Mouse (Mus musculus) hindbrain, embryonic 16.5 days (tissue): ENCODE results near the gene Dcaf6. TPM values are rescaled to one million over a fixed set of nuclear protein-coding genes. Genes with fewer than 3 reads are reported as not detected.
A peak's percentile ranks its signal among the peaks of the same experiment; 100 is the strongest.

Source experiments
- ATAC-seq: fragments of 200-750 bp; cut with Nextera tagmentation; 2 replicates; pipeline ENCODE4 v1.8.0; 2017; ENCODE audit warnings: moderate TSS enrichment, moderate library complexity
- H3K27ac ChIP-seq: fragments of 300-500 bp; sonication (generic); 2 replicates; pipeline ENCODE4 v1.5.1; 2014; ENCODE audit warnings: low read depth, mild to moderate bottlenecking, control low read depth, low read length, moderate library complexity
- H3K27me3 ChIP-seq: fragments of 300-500 bp; sonication (generic); replicated peaks from 2 replicates; pipeline ENCODE4 v1.6.1; 2014; ENCODE audit warnings: low read length; ENCODE audit not compliant: control insufficient read depth, insufficient read depth
- H3K36me3 ChIP-seq: fragments of 300-500 bp; sonication (generic); 2 replicates; pipeline ENCODE4 v1.6.1; 2014; ENCODE audit warnings: mild to moderate bottlenecking, low read length, moderate library complexity, mixed read lengths; ENCODE audit not compliant: control insufficient read depth, insufficient read depth
- H3K4me1 ChIP-seq: fragments of 300-500 bp; sonication (generic); 2 replicates; pipeline ENCODE4 v1.6.1; 2014; ENCODE audit warnings: low read depth, low read length; ENCODE audit not compliant: control insufficient read depth, insufficient read depth
- H3K4me2 ChIP-seq: fragments of 300-500 bp; sonication (generic); 2 replicates; pipeline ENCODE4 v1.6.1; 2014; ENCODE audit warnings: mild to moderate bottlenecking, low read length, control low read depth, moderate library complexity
- H3K4me3 ChIP-seq: fragments of 300-500 bp; sonication (generic); 2 replicates; pipeline ENCODE4 v1.5.1; 2014; ENCODE audit warnings: mild to moderate bottlenecking, low read length, control low read depth, moderate library complexity
- H3K9ac ChIP-seq: fragments of 300-500 bp; sonication (generic); 2 replicates; pipeline ENCODE4 v1.6.1; 2014; ENCODE audit warnings: low read depth, mild to moderate bottlenecking, control low read depth, low read length, moderate library complexity
- H3K9me3 ChIP-seq: fragments of 300-500 bp; sonication (generic); 2 replicates; pipeline ENCODE4 v1.6.1; 2014; ENCODE audit warnings: mild to moderate bottlenecking, low read length, moderate library complexity; ENCODE audit not compliant: control insufficient read depth
- WGBS: fragments of 180-500 bp; shearing (Covaris S2); extraction: QIAGEN DNeasy Blood & Tissue Kit; methylation state at CpG from one replicate; pipeline ENCODE4 v1.1.7; 2014; 5-methylcytosine and 5-hydroxymethylcytosine counted together
- polyA plus RNA-seq: library from polyadenylated mRNA; unstranded; fragments of >200 nt; fragmentation: Nextera tagmentation; extraction: Ambion mirVana; gene quantifications from 2 replicates; pipeline ENCODE4 v1.2.1, GENCODE M21; 2015

Gene Dcaf6
- polyA plus RNA-seq, 1 experiment from 2014 or later, result 17.7 TPM

DNA sequence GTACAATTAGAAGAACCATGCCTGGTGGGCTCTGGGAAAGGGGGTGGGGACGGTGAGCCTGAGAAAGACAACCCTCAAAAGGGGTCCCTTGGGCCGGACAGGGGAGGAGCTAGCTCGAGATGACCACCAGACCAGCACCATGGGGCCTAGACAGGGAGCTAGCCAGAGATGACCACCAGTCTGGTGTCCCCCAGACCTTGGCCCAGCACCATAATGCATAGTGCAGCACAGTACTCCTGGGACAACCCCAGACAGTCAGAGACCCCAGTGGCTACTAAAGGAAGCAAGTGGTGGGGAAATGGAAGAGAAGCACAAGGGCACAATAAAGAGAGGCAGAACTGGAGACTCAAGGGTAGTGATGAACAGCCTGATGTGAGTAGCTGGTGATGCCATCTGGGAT lies 19.5 kb downstream of the Dcaf6 start:
- H3K4me1 ChIP-seq, result no peaks in the 10 kb centered on the region
- H3K4me2 ChIP-seq, result no peak overlapping the region
- 0 out of 2 replicates have a peak, but pooled peaks have one; percentile 17 for ATAC-seq
- 0 out of 2 replicates have a peak, but pooled peaks cover 1% of the 10 kb centered on the region for H3K9me3 ChIP-seq
- no peaks in the 10 kb centered on the region for H3K36me3 ChIP-seq
- no peak overlapping the region for H3K9ac ChIP-seq
- WGBS, result 74% methylated on average over 3 of the region's 3 CpGs
- H3K4me3 ChIP-seq, result no peak overlapping the region
- no peaks in the 10 kb centered on the region for H3K27me3 ChIP-seq
- no peak overlapping the region for H3K27ac ChIP-seq

DNA sequence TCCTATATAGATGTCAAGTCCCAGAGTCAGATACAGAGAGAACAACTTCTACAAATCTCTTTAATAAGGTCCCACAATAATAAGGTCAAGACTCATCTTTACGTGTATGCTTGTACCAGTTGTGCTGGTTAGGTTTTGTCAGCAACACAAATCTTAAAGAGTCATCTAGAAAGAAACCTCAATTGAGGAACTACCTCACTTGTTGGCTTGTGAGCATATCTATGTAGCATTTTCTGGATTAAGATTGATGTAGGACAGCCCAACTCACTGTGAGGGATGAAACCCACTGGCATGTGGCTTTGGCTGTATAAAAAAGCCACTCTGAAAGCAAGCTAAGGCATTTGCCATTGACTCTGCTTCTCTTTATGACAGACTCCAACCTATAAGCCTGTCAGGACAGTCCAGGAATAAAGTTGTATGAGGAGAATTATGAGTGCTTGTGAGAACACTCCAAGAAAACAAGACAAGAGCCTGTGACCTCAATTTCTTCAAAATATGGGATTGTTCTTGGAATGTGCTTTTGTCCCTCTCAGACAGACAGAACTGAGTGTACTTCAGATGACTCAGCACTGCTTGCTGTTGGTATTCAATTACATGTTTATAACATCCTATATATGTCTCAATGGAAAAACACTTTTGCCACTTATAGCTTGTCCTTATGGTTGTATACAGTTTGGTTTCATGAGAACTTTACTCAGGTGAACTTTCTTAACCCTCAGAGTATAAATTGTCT lies 21.8 kb downstream of the Dcaf6 start:
- Histone ChIP-seq H3K9ac (no peak overlapping the region), H3K27me3 (no peaks in the 10 kb centered on the region), H3K9me3 (peaks cover 5% of the 10 kb centered on the region; the same call in 1 of the 2 replicates), H3K4me3 (no peak overlapping the region), H3K4me1 (no peaks in the 10 kb centered on the region), H3K4me2 (no peak overlapping the region), H3K27ac (no peak overlapping the region), H3K36me3 (no peaks in the 10 kb centered on the region)
- WGBS, result 100% methylated on average over 1 of the region's 1 CpGs
- no peak for ATAC-seq

DNA sequence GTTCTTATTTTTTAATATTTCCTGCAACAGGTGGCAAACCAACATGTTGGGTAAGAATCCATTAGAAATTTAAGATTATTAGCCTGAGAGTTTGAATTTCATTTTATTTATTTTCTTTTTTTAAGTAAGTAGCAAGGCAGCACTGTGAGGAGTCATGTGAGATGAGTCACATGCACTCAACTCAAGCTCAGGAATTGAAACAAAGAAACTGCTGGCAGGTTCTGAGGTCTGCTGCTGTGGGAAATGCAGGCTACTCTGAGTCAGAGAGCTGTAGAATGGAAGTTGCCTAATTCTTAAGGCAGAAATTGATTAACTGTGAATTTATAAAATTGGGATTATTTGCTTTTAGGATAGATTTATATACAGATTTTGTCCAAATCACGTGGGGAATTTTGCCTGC lies 27.4 kb downstream of the Dcaf6 start:
- no peaks in the 10 kb centered on the region for H3K27me3 ChIP-seq
- no peaks in the 10 kb centered on the region for H3K4me1 ChIP-seq
- peaks cover 5% of the 10 kb centered on the region; the same call in 1 of the 2 replicates for H3K9me3 ChIP-seq
- H3K4me2 ChIP-seq, result no peak overlapping the region
- no peaks in the 10 kb centered on the region for H3K36me3 ChIP-seq
- no peak overlapping the region for H3K4me3 ChIP-seq
- 81% methylated on average over 1 of the region's 1 CpGs for WGBS
- no peak overlapping the region for H3K27ac ChIP-seq
- no peak overlapping the region for H3K9ac ChIP-seq
- ATAC-seq, result no peak

DNA sequence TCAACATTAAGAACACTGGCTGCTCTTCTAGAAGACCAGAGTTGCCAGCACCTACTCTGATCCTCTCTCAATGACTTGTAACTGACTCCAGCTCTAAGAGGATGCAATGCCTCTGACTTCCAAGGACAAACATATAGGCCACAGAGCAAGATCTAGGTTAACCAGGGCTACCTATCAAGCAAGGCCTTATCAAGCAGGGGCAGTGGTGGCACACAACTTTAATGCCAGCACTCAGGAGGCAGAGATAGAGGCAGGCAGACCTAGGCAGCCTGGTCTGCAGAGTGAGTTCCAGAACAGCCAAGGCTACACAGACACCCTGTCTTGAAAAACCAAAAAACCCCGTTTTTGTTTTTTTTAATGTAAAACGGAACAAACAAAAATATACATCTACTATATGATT lies 34.0 kb downstream of the Dcaf6 start:
- H3K9ac ChIP-seq, result no peak overlapping the region
- WGBS, result 91% methylated on average over 2 of the region's 2 CpGs
- H3K27ac ChIP-seq, result no peak overlapping the region
- no peak for ATAC-seq
- no peaks in the 10 kb centered on the region for H3K27me3 ChIP-seq
- H3K4me2 ChIP-seq, result no peak overlapping the region
- no peaks in the 10 kb centered on the region for H3K4me1 ChIP-seq
- H3K4me3 ChIP-seq, result no peak overlapping the region
- H3K9me3 ChIP-seq, result no peaks in the 10 kb centered on the region
- H3K36me3 ChIP-seq, result peaks cover 2% of the 10 kb centered on the region; the same call in 1 of the 2 replicates

DNA sequence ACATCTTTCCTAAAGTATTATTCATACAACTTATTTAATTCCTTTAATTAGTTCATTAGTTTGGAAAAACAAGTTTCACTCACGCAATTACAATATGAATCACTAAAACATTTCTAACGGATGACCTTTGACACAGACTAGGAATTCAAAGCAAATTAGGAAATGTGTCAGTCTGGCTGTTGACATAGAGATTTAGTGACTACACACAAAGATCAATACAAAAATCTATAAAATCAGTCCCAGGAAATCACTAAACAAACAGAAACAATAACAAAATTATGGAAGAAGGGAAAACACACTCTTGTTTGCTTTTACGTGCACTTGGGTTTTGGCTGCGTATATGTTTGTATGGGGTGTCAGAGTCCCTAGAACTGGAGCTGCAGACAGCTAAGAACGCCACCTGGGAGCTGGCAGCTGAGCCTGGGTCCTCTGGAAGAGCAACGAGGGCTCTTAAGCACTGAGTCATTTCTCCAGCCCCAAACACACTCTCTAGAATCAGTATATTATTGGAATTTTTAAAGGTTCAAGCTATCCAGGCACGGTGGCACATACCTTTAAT lies 38.8 kb downstream of the Dcaf6 start:
- Histone ChIP-seq H3K4me3 (no peak overlapping the region), H3K27me3 (no peaks in the 10 kb centered on the region), H3K9ac (no peak overlapping the region), H3K4me1 (no peaks in the 10 kb centered on the region), H3K27ac (no peak overlapping the region), H3K9me3 (no peaks in the 10 kb centered on the region), H3K36me3 (peaks cover 2% of the 10 kb centered on the region; the same call in 1 of the 2 replicates), H3K4me2 (no peak overlapping the region)
- 82% methylated on average over 7 of the region's 7 CpGs for WGBS
- no peak for ATAC-seq

DNA sequence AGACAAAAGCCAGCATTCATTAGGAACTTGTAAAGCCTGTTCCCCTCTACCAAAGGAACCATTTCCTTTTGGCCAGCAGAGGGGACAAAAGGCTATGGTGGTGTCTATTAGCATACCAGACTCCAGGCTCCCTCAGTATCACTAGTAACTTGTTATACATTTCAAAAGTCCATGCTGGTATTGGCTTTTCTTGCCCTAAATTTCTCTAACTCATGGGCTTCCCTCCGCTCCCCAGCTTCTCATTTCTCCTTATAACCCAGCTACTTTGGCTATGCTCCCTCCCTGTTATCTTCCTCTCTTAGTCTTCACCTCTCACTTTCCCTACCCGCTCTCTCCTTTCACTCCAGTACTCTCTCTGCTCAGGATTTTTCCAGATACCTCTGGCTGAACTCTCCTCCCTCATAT lies 63.9 kb downstream of the Dcaf6 start:
- Histone ChIP-seq H3K4me3 (no peak overlapping the region), H3K4me1 (no peaks in the 10 kb centered on the region), H3K27me3 (no peaks in the 10 kb centered on the region), H3K4me2 (no peak overlapping the region), H3K36me3 (no peaks in the 10 kb centered on the region), H3K9ac (no peak overlapping the region), H3K9me3 (no peaks in the 10 kb centered on the region), H3K27ac (no peak overlapping the region)
- WGBS, result 90% methylated on average over 2 of the region's 2 CpGs
- ATAC-seq, result no peak

DNA sequence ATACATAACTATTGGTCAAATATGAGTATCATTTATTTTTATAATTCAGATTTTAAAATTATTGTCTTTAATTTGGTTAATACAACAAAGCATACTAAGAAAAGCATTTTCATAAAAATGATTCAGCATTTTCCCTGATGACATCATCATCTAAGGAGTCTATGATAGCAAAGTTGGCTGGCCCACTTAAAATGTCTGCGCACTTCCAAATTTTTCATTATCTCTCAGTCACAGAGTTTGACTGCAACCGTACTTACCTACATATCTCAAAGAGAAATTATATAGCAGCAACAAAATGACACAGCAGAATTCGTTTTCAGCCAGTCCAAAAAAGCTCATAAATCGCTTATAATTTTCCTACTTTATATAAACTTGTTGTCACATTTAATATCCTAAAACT lies 64.3 kb downstream of the Dcaf6 start:
- H3K4me2 ChIP-seq, result no peak overlapping the region

DNA sequence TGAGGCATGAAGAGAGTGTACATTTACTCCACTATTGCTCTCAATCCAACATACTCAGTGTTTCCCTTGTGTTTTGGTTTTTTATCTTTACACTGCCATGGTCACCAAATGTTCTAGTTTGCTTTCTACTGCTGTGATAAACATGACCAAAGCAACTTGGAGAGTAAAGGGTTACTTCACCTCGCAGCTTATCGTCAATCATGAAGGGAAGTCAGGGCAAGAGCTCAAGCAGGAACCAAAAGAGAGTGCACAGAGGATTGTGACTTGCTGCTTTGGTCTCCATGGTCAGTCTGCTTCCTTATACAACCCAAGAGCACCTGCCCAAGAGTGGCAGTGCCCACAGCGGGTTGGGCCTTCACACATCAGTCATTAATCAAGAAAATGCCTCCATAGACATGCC lies 65.4 kb downstream of the Dcaf6 start:
- Histone ChIP-seq H3K4me2 (no peak overlapping the region), H3K27ac (no peak overlapping the region), H3K4me3 (no peak overlapping the region), H3K27me3 (no peaks in the 10 kb centered on the region), H3K4me1 (no peaks in the 10 kb centered on the region), H3K36me3 (no peaks in the 10 kb centered on the region), H3K9me3 (no peaks in the 10 kb centered on the region), H3K9ac (no peak overlapping the region)
- no peak for ATAC-seq
- 81% methylated on average over 3 of the region's 3 CpGs for WGBS

More for the DNA sequence above, 64.3 kb downstream of the Dcaf6 start:
- Histone ChIP-seq H3K27ac (no peak overlapping the region), H3K36me3 (no peaks in the 10 kb centered on the region), H3K4me3 (no peak overlapping the region), H3K9me3 (no peaks in the 10 kb centered on the region), H3K9ac (no peak overlapping the region), H3K4me1 (no peaks in the 10 kb centered on the region), H3K27me3 (no peaks in the 10 kb centered on the region)
- WGBS, result 95% methylated on average over 4 of the region's 4 CpGs
- ATAC-seq, result no peak

DNA sequence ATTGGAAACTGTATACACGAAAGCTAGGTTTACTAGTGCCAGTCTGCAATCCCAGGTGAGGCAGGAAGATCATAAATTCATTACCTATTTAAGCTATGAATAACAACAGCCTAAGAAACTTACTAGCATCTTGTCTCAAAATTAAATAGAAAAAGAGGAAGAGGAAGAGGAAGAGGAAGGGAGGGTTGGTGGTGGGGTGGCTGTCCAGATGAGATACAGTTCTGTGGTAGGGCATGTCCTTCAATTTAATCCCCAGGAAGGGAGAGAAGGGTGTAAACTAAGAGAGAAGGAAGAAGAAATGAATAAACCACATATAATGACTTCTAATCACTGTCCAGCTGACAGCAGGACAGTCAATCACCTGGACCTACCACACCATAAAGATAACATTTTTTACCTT lies 67.2 kb downstream of the Dcaf6 start:
- no peak overlapping the region for H3K27ac ChIP-seq
- H3K27me3 ChIP-seq, result no peaks in the 10 kb centered on the region
- no peak overlapping the region for H3K9ac ChIP-seq
- no peak overlapping the region for H3K4me3 ChIP-seq
- no peaks in the 10 kb centered on the region for H3K9me3 ChIP-seq
- WGBS, result 92% methylated on average over 1 of the region's 1 CpGs
- H3K4me2 ChIP-seq, result no peak overlapping the region
- no peaks in the 10 kb centered on the region for H3K4me1 ChIP-seq
- H3K36me3 ChIP-seq, result no peaks in the 10 kb centered on the region; the same call in 1 of the 2 replicates
- ATAC-seq, result no peak
